Mouse (Mus musculus) liver, embryonic 11.5 days (tissue): ENCODE data around the gene Ccdc174. TPM values are rescaled to one million over a fixed set of nuclear protein-coding genes. Genes with fewer than 3 reads are reported as not detected.

Experiments
- ATAC-seq: fragments of 200-750 bp; cut with Nextera tagmentation; replicated peaks from 2 replicates; pipeline ENCODE4 v1.8.0; 2017; ENCODE audit warnings: moderate number of reproducible peaks, mild to moderate bottlenecking, moderate TSS enrichment, moderate library complexity; ENCODE audit not compliant: low FRiP score
- DNase-seq: peaks from one replicate; pipeline ENCODE4 v3.0.0-alpha.2; 2017; ENCODE audit warnings: low spot score
- H3K27ac ChIP-seq: fragments of 300-500 bp; sonication (generic); 2 replicates; pipeline ENCODE4 v1.5.1; 2014; ENCODE audit warnings: mild to moderate bottlenecking, low read depth, low read length, control low read depth
- H3K27me3 ChIP-seq: fragments of 300-500 bp; sonication (generic); replicated peaks from 2 replicates; pipeline ENCODE4 v1.6.1; 2014; ENCODE audit warnings: low read length, mixed read lengths; ENCODE audit not compliant: control insufficient read depth, insufficient read depth
- H3K36me3 ChIP-seq: fragments of 300-500 bp; sonication (generic); 2 replicates; pipeline ENCODE4 v1.6.1; 2014; ENCODE audit warnings: mild to moderate bottlenecking, low read length, moderate library complexity, mixed read lengths; ENCODE audit not compliant: control insufficient read depth, insufficient read depth
- H3K4me1 ChIP-seq: fragments of 300-500 bp; sonication (generic); replicated peaks from 2 replicates; pipeline ENCODE4 v1.6.1; 2014; ENCODE audit warnings: low read length, mixed read lengths; ENCODE audit not compliant: control insufficient read depth, insufficient read depth
- H3K4me2 ChIP-seq: fragments of 300-500 bp; sonication (generic); 2 replicates; pipeline ENCODE4 v1.6.1; 2014; ENCODE audit warnings: mild to moderate bottlenecking, control low read depth, moderate library complexity
- H3K4me3 ChIP-seq: fragments of 300-500 bp; sonication (generic); 2 replicates; pipeline ENCODE4 v1.5.1; 2014; ENCODE audit warnings: low read depth, low read length, control low read depth
- H3K9ac ChIP-seq: fragments of 300-500 bp; sonication (generic); 2 replicates; pipeline ENCODE4 v1.6.1; 2014; ENCODE audit warnings: low read depth, low read length, control low read depth
- H3K9me3 ChIP-seq: fragments of 300-500 bp; sonication (generic); 2 replicates; pipeline ENCODE4 v1.6.1; 2016; ENCODE audit warnings: low read length, inconsistent platforms, mixed read lengths; ENCODE audit not compliant: control insufficient read depth
- WGBS: fragments of 180-500 bp; shearing (Covaris S2); extraction: QIAGEN DNeasy Blood & Tissue Kit; methylation state at CpG from one replicate; pipeline ENCODE4 v1.1.7; 2014; 5-methylcytosine and 5-hydroxymethylcytosine counted together
- polyA plus RNA-seq: library from polyadenylated mRNA; unstranded; fragments of >200 nt; fragmentation: Nextera tagmentation; extraction: Ambion mirVana; gene quantifications from 2 replicates; pipeline ENCODE4 v1.2.1, GENCODE M21; 2014

The Ccdc174 gene
- polyA plus RNA-seq, 1 experiment from 2014 or later, result 29.8 TPM

DNA sequence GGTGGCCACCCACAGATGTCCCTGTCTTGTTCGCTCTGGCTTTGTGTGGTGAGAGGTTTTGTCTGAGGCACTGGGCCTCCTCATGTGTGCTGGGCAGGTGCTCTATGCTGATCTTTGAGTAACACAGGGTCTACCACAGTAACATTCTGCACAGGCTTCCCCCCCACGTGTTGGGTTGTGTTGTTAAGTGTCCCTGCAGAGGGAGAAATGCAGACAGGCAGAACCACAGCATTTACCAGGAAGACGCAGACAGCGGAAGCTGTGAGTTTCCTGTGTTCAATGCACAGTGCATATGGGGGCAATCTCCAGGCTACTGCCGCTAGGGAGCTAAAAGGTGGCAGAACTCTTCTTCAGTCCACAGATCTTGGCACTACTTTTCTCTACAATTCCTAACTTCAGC, 13.3 kb upstream of the Ccdc174 start:
- WGBS, result 51% methylated on average over 5 of the region's 5 CpGs
- no peak for ATAC-seq

DNA sequence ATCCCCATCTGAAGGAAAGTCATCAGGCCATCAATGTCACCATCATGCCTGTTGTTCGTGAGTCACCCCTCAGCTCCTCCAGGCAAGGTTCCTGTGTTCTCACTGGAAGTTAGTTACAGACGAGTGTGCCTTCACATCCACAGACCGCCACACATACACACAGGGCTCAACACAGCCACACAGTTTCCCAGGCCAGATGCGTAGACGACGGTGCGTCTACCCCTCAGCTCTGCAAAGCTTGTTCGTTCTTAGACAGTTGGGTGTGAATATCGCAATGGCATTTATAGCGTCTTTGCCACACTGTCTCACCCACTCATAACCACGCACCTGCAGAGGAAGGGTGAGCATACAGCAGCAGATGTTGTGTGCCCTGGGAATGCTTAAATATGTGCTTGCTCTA, 12.3 kb upstream of the Ccdc174 start:
- Histone ChIP-seq H3K27me3 (no peaks in the 10 kb centered on the region), H3K27ac (no peak overlapping the region), H3K9ac (no peak overlapping the region), H3K4me1 (no peaks in the 10 kb centered on the region), H3K4me3 (no peak overlapping the region), H3K4me2 (no peak overlapping the region), H3K36me3 (no peaks in the 10 kb centered on the region), H3K9me3 (no peaks in the 10 kb centered on the region)
- WGBS, result 84% methylated on average over 11 of the region's 11 CpGs
- DNase-seq, result no peak
- no peak for ATAC-seq

More for the DNA sequence above, 13.3 kb upstream of the Ccdc174 start:
- no peak overlapping the region for H3K27ac ChIP-seq
- no peaks in the 10 kb centered on the region for H3K9me3 ChIP-seq
- H3K9ac ChIP-seq, result no peak overlapping the region
- H3K36me3 ChIP-seq, result no peaks in the 10 kb centered on the region
- H3K27me3 ChIP-seq, result no peaks in the 10 kb centered on the region
- H3K4me3 ChIP-seq, result no peak overlapping the region
- no peaks in the 10 kb centered on the region for H3K4me1 ChIP-seq
- H3K4me2 ChIP-seq, result no peak overlapping the region
- DNase-seq, result no peak

DNA sequence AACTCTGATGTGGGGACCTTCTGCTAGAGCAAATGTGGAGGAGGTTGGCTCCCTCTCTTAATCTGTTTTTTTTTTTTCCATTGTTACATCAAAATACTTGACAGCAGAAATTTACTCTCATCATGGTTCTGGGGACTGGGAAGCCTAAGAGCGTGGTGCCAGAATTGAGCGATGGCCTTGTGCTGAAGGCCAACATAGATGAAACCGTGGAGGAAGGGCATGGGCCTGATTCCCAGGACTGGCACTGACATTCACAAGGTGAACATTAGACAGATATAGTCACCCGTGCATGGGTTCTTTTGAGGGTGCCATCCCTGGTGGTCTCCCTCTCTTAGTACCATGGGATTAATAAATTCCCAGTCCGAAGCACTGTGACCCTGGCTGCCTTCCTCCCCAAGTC, 9.8 kb upstream of the Ccdc174 start:
- DNase-seq, result no peak
- H3K27ac ChIP-seq, result no peak overlapping the region
- no peak overlapping the region for H3K4me3 ChIP-seq
- peaks cover 8% of the 10 kb centered on the region for H3K4me1 ChIP-seq
- H3K9me3 ChIP-seq, result no peaks in the 10 kb centered on the region
- no peak overlapping the region for H3K9ac ChIP-seq
- no peak for ATAC-seq
- H3K36me3 ChIP-seq, result no peaks in the 10 kb centered on the region
- WGBS, result 85% methylated on average over 5 of the region's 5 CpGs
- no peaks in the 10 kb centered on the region for H3K27me3 ChIP-seq
- H3K4me2 ChIP-seq, result no peak overlapping the region

DNA sequence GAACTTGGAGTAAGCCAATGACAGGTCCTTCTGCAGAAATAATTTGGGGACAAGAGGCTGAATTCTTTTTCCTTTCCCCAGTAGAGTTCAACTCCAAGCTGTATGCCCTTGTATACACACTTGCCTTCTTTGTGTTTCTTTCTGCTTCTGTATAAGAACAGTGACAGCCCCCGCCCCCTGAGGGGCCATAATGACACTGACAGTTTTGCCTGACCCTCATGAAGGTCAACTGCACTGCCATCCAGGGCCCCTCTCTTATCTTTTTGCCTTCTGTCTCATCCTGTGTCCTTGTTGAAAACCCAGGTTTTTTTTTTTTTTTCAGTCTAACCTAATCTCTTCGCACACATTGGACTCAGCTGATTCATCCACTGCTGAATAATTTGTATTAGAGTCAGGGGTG, 5.1 kb upstream of the Ccdc174 start:
- no peak for ATAC-seq

DNA sequence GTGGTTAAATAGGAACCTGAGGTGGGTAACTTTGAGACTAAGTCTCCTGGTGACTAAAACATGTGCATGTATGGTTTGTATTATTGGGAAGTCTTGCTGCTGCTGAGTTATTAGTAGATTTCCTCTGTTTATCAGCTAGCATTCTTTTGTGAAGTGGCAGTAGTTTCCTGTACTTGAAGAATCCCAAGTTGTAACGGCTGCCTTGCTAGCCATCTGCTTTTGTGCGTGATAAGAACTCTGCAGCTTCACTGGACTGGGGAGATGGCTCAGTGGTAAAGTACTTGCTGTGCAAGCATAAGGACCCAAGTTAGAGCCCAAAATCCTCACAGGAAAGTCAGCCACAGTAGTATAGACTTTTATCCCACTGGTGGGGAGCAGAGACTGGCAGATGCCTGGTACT, 6.0 kb downstream of the Ccdc174 start:
- Histone ChIP-seq H3K4me3 (no peak overlapping the region), H3K9me3 (no peaks in the 10 kb centered on the region), H3K4me1 (peaks cover 7% of the 10 kb centered on the region), H3K27me3 (no peaks in the 10 kb centered on the region), H3K27ac (peak overlapping the region; percentile 48), H3K4me2 (no peak overlapping the region), H3K9ac (no peak overlapping the region), H3K36me3 (peaks cover 36% of the 10 kb centered on the region)
- peak; percentile 57 for ATAC-seq
- DNase-seq, result no peak
- 47% methylated on average over 2 of the region's 2 CpGs for WGBS

More for the DNA sequence above, 5.1 kb upstream of the Ccdc174 start:
- Histone ChIP-seq H3K36me3 (no peaks in the 10 kb centered on the region), H3K4me2 (no peak overlapping the region), H3K9me3 (no peaks in the 10 kb centered on the region), H3K4me3 (no peak overlapping the region), H3K4me1 (peaks cover 16% of the 10 kb centered on the region), H3K9ac (no peak overlapping the region), H3K27me3 (no peaks in the 10 kb centered on the region), H3K27ac (no peak overlapping the region)
- no peak for DNase-seq
- WGBS, result 54% methylated on average over 2 of the region's 2 CpGs

DNA sequence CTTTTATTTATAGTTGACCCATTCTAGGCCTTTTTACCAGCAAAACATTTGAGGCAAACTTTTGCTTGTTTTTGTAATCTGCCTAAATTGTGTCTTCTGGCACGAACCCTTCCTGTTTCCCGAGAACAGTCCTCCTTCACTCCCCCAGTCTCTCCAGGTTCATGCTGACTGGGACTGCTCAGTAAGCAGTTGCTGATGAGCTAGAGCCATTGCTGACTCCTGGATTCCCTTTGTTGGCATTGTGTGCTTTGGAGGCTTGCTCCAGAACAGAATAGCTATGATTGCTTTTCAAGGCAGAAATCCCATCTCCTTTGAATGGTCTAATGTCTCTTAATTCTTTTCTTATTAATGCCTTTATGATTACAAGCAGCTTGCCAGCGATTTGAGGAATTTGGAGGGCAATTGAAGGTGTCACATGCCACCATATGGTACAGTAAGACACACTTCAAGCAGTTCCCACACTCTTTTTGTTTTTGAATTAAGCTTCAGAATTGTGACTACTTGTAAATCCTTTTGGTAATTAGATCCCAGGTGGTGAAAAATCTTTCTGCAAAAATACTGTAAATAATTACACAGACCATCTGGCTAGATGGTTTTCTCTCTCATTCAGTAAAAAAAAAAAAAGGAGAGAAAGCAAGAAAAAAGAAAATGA, 11.5 kb downstream of the Ccdc174 start:
- Histone ChIP-seq H3K36me3 (peaks cover 30% of the 10 kb centered on the region), H3K27me3 (no peaks in the 10 kb centered on the region), H3K9me3 (no peaks in the 10 kb centered on the region), H3K4me1 (no peaks in the 10 kb centered on the region; the same call in 1 of the 2 replicates), H3K9ac (no peak overlapping the region), H3K4me2 (no peak overlapping the region), H3K4me3 (no peak overlapping the region), H3K27ac (no peak overlapping the region)
- 77% methylated on average over 3 of the region's 3 CpGs for WGBS
- no peak for DNase-seq
- ATAC-seq, result no peak

DNA sequence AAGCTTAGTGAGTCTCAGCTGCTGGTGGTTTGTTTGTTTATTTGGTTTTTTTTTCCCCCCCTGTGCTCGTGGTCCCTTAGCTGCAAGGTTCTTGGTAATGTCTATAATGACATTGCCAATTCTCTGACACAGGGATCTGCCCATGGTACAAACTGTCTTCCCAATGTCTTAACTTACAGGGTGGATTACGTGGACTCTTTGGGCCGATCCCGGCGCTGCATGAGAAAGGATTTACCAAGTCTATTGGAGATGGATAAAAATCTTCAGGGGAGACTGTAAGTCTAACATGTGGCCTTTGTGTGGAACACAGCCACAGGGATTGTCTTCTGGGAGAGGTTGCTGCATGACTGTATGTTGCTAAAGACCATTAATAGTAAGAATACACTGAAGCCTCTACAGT, 12.8 kb downstream of the Ccdc174 start:
- WGBS, result 90% methylated on average over 5 of the region's 5 CpGs
- no peak overlapping the region for H3K9ac ChIP-seq
- peaks cover 36% of the 10 kb centered on the region for H3K36me3 ChIP-seq
- H3K4me1 ChIP-seq, result no peaks in the 10 kb centered on the region
- H3K9me3 ChIP-seq, result no peaks in the 10 kb centered on the region
- H3K27me3 ChIP-seq, result no peaks in the 10 kb centered on the region
- ATAC-seq, result no peak
- no peak overlapping the region for H3K4me3 ChIP-seq
- H3K4me2 ChIP-seq, result no peak overlapping the region
- DNase-seq, result no peak
- H3K27ac ChIP-seq, result no peak overlapping the region

DNA sequence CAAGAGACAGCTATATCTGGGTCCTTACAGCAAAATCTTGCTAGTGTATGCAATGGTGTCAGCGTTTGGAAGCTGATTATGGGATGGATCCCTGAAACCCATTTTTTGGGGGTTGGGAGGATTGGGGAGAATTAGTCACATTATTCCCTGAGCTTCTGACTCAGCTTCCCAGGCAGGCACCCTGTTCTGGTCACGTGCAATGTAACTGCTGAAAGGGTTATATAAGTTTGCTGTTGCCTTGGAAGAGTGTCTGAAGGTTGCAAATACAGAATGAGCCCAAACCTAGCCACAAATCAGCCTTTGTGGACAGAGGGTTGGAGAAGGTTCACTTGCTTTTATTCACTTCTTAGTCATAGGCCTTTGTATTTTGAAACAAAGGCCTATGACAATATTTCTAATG, 13.9 kb downstream of the Ccdc174 start:
- peaks cover 31% of the 10 kb centered on the region for H3K36me3 ChIP-seq
- no peak for DNase-seq
- no peak for ATAC-seq

DNA sequence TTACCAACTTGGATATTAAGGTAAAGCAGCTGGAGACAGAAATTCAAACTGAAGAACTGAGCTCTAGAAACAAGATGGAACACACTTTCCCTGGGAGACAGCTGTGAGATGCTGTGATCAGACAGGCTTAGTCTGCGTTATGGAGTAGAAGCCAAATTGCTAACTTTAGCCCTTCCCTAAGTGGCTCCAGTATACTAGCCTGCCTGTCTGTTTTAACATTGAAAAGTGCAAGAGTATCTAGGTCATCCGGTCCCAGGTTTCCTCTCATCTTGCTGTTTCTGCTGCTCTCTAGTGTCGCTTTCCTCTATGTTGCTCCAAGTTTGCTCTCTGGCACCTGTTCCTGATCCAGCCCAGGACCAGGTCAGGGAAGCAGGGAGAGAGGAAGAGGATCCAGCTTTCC, 18.9 kb downstream of the Ccdc174 start:
- ATAC-seq, result no peak
- peaks cover 43% of the 10 kb centered on the region for H3K36me3 ChIP-seq
- no peak overlapping the region for H3K27ac ChIP-seq
- no peak overlapping the region for H3K9ac ChIP-seq
- H3K27me3 ChIP-seq, result no peaks in the 10 kb centered on the region
- no peaks in the 10 kb centered on the region for H3K4me1 ChIP-seq
- H3K4me3 ChIP-seq, result no peak overlapping the region
- no peaks in the 10 kb centered on the region for H3K9me3 ChIP-seq
- DNase-seq, result no peak
- WGBS, result 94% methylated on average over 3 of the region's 3 CpGs
- H3K4me2 ChIP-seq, result no peak overlapping the region

More for the DNA sequence above, 13.9 kb downstream of the Ccdc174 start:
- 99% methylated on average over 2 of the region's 2 CpGs for WGBS
- H3K4me1 ChIP-seq, result no peaks in the 10 kb centered on the region
- H3K9me3 ChIP-seq, result no peaks in the 10 kb centered on the region
- no peak overlapping the region for H3K4me2 ChIP-seq
- no peak overlapping the region for H3K4me3 ChIP-seq
- no peak overlapping the region for H3K27ac ChIP-seq
- no peak overlapping the region for H3K9ac ChIP-seq
- H3K27me3 ChIP-seq, result no peaks in the 10 kb centered on the region
